Mouse (Mus musculus) embryonic facial prominence, embryonic 12.5 days (tissue): ENCODE data around the gene Sgms2. TPM values are rescaled to one million over a fixed set of nuclear protein-coding genes. Genes with fewer than 3 reads are reported as not detected.
"Not testable (repeated sequence)": the region's sequence is repeated elsewhere in the genome, so short reads cannot be mapped to it uniquely, and the experiment has no call there.

Experiments
- ATAC-seq: fragments of 200-750 bp; cut with Nextera tagmentation; 2 replicates; pipeline ENCODE4 v1.8.0; 2017; ENCODE audit not compliant: insufficient number of reproducible peaks, insufficient read depth, low FRiP score, low TSS enrichment
- H3K27ac ChIP-seq: fragments of 300-500 bp; sonication (generic); 2 replicates; pipeline ENCODE4 v1.5.1; 2016; ENCODE audit warnings: mild to moderate bottlenecking
- H3K27me3 ChIP-seq: fragments of 300-500 bp; sonication (generic); 2 replicates; pipeline ENCODE4 v1.6.1; 2016; ENCODE audit warnings: mild to moderate bottlenecking, moderate library complexity
- H3K36me3 ChIP-seq: fragments of 300-500 bp; sonication (generic); 2 replicates; pipeline ENCODE4 v1.6.1; 2016; ENCODE audit warnings: mild to moderate bottlenecking
- H3K4me1 ChIP-seq: fragments of 300-500 bp; sonication (generic); 2 replicates; pipeline ENCODE4 v1.6.1; 2016
- H3K4me2 ChIP-seq: fragments of 300-500 bp; sonication (generic); replicated peaks from 2 replicates; pipeline ENCODE4 v1.6.1; 2016; ENCODE audit warnings: mild to moderate bottlenecking, moderate library complexity
- H3K4me3 ChIP-seq: fragments of 300-500 bp; sonication (generic); 2 replicates; pipeline ENCODE4 v1.5.1; 2016; ENCODE audit warnings: mild to moderate bottlenecking
- H3K9ac ChIP-seq: fragments of 300-500 bp; sonication (generic); 2 replicates; pipeline ENCODE4 v1.6.1; 2016; ENCODE audit warnings: mild to moderate bottlenecking, moderate library complexity
- H3K9me3 ChIP-seq: fragments of 300-500 bp; sonication (generic); 2 replicates; pipeline ENCODE4 v1.6.1; 2016; ENCODE audit warnings: mild to moderate bottlenecking, moderate library complexity
- WGBS: fragments of 180-500 bp; shearing (Covaris S2); methylation state at CpG from one replicate; pipeline ENCODE4 v1.1.7; 2016; 5-methylcytosine and 5-hydroxymethylcytosine counted together
- polyA plus RNA-seq: library from polyadenylated mRNA; unstranded; fragments of >200 nt; fragmentation: Nextera tagmentation; extraction: Ambion mirVana; gene quantifications from 2 replicates; pipeline ENCODE4 v1.2.1, GENCODE M21; 2016

Gene Sgms2
- polyA plus RNA-seq, 1 experiment from 2014 or later = 3.2 TPM

DNA sequence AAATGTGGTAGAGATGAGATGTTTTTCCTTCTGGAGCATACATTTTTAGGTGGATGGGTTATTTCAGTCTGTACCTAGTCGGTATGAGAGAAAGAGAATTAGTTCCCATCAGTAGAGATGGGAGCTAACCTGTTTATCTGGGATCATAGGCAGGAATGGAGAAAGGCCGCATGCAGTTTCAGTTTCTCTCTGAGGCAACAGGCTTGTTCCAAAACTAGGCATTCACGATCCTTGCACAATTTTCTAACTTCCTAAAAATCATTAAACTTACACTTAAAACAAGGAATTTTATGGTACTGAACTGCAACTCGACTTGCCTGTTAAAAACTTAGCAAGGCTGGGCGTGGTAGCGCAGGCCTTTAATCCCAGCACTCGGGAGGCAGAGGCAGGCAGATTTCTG lies 140.7 kb downstream of the Sgms2 start:
- H3K9ac ChIP-seq = no peak overlapping the region
- no peaks in the 10 kb centered on the region for H3K27me3 ChIP-seq
- no peaks in the 10 kb centered on the region for H3K9me3 ChIP-seq
- H3K4me2 ChIP-seq = no peak overlapping the region
- no peaks in the 10 kb centered on the region for H3K4me1 ChIP-seq
- H3K36me3 ChIP-seq = no peaks in the 10 kb centered on the region
- H3K27ac ChIP-seq = no peak overlapping the region
- H3K4me3 ChIP-seq = no peak overlapping the region
- no peak for ATAC-seq
- 91% methylated on average over 7 of the region's 7 CpGs for WGBS

DNA sequence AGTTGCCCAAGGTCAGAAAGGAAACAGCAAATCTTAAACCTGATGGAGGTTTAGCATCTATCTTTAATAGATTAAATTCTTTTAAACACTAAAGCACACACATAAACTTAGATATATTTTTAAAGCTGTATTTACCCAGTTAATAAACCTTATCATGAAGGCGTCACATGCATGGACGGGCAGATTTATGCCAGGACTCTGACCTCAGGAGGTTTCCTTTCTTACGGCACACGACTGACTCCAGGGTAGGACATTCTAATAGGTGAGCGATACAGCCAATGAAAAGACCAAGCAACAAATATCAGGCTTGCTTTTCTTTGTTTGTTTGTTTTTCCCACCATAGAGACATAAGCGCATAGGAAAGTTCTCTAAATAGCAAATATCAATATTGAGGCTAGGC lies 142.2 kb downstream of the Sgms2 start:
- Histone ChIP-seq H3K4me1 (no peaks in the 10 kb centered on the region), H3K9me3 (no peaks in the 10 kb centered on the region), H3K27me3 (no peaks in the 10 kb centered on the region), H3K9ac (no peak overlapping the region), H3K4me2 (no peak overlapping the region), H3K27ac (no peak overlapping the region), H3K36me3 (no peaks in the 10 kb centered on the region), H3K4me3 (no peak overlapping the region)
- WGBS = 82% methylated on average over 6 of the region's 6 CpGs
- no peak for ATAC-seq

DNA sequence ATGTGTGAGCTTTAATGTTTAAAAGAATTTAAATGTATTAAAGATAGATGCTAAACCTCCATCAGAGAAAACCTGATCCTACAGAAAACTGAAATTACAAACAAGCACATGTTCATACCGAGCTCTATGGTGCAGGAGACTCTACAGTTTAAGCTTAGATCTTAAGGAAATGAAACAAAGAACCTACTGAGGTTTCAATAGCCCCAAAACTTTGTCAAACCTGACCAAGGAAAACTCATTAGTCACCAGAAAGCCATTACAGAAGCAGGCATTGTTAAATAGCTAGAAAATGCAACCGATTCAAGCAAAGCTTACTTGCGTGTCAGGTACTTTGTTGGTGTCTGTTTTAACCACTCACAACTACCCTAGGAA lies 142.6 kb downstream of the Sgms2 start:
- Histone ChIP-seq H3K9ac (no peak overlapping the region), H3K27ac (no peak overlapping the region), H3K36me3 (no peaks in the 10 kb centered on the region), H3K9me3 (no peaks in the 10 kb centered on the region), H3K4me3 (no peak overlapping the region), H3K4me1 (no peaks in the 10 kb centered on the region), H3K27me3 (no peaks in the 10 kb centered on the region), H3K4me2 (no peak overlapping the region)
- ATAC-seq = no peak
- WGBS = 58% methylated on average over 3 of the region's 3 CpGs

DNA sequence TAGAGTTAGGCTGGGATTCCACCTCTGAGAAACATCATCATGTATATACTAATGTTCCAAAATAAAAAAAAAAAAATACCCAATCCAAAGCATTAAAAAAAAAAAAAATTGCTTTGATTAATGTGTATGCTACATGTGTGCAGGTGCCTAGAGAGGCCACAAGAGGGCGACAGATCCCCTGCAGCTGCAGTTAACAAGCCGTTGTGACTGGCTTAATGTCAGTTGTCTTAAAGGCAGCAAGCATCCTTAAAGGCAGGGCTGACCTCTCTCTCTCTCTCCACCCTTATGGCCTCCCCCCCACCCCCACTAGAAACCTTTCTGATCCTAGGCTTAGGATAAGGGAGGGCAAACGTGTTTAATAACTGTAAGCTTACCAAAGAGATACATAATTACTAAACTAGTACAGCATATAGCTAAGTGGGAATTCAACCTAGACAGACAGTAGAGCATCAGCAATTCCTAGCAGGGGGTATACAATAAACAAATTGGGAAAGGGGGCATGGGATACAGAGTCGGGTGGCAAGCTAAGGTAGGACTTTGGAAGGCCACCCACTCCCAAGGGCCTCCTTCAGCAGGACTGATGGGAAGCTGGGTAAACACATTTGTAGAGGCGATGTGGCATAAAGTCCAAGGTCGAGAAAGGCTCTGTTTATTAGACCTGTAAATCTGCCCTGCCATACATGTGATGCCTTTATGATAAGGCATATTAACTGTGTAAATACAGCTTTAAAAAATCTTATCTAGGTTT lies 143.2 kb downstream of the Sgms2 start:
- no peaks in the 10 kb centered on the region for H3K27me3 ChIP-seq
- no peak overlapping the region for H3K27ac ChIP-seq
- no peaks in the 10 kb centered on the region for H3K36me3 ChIP-seq
- H3K4me1 ChIP-seq = no peaks in the 10 kb centered on the region
- no peak overlapping the region for H3K4me3 ChIP-seq
- H3K4me2 ChIP-seq = no peak overlapping the region
- no peaks in the 10 kb centered on the region for H3K9me3 ChIP-seq
- H3K9ac ChIP-seq = no peak overlapping the region
- ATAC-seq = no peak
- 52% methylated on average over 6 of the region's 6 CpGs for WGBS

DNA sequence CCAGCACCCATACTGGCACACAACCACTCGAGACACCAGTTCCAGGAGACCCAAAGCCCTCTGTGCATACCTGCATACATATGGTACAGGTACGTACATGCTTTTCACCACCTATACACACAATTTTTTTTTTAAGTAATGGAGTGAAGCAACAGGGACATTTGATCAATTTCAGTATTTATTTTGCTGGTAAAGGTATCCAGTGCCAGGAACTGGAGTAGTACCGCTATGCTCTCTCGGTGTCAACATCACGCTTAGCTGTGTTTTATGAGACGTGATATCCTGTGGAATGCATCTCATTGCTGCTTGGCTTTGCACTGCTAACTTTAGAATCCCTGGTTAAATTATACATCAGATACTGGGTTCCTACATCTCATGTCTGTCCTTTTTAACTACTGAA lies 145.3 kb downstream of the Sgms2 start:
- no peak for ATAC-seq
- H3K4me2 ChIP-seq = no peak overlapping the region
- H3K4me1 ChIP-seq = no peaks in the 10 kb centered on the region
- 91% methylated on average over 6 of the region's 6 CpGs for WGBS
- no peak overlapping the region for H3K27ac ChIP-seq
- no peak overlapping the region for H3K9ac ChIP-seq
- H3K36me3 ChIP-seq = no peaks in the 10 kb centered on the region
- no peaks in the 10 kb centered on the region for H3K9me3 ChIP-seq
- no peak overlapping the region for H3K4me3 ChIP-seq
- H3K27me3 ChIP-seq = no peaks in the 10 kb centered on the region

DNA sequence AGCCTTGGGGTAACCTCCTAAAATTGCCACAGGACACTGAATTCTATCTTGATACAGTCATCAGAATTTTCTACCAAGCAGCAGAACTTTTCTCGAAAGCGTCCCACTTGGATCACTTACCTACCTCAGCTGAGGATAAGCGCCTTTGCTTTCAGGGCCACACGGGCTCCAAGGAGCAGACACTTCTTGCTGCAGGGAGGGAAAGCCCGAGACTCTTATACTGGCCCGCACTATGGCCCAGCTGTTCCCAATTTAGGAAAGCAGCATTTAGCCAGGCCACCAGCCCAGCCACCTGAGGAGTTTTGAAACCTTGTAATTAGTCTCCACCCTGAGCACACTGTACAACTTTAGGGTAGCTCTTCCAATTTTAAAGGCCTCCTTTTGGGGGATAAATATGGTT lies 147.9 kb downstream of the Sgms2 start:
- H3K9ac ChIP-seq = no peak overlapping the region
- H3K9me3 ChIP-seq = no peaks in the 10 kb centered on the region
- no peak overlapping the region for H3K4me3 ChIP-seq
- no peak overlapping the region for H3K4me2 ChIP-seq
- 30% methylated on average over 6 of the region's 6 CpGs for WGBS
- no peaks in the 10 kb centered on the region for H3K27me3 ChIP-seq
- H3K4me1 ChIP-seq = no peaks in the 10 kb centered on the region
- ATAC-seq = no peak
- H3K27ac ChIP-seq = no peak overlapping the region
- no peaks in the 10 kb centered on the region for H3K36me3 ChIP-seq

DNA sequence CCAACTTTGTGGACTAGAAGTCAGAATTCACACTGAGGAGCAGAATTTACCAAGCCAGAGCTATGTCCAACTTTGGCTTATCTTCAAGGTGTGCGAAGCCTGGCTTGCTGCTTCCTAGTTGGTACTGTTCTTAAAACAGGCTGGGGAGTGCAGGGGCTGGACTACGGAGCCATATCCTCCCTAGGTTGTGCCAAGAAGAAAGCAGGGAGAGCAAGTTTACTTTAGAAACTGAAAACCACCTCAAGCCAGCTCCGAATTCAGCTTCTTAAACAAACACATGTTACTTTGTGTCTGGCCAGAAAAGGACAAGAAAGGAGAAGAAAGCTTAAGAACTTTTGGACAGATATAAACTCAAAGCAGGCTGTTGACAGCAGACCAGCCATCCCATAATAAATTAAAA lies 150.3 kb downstream of the Sgms2 start:
- no peaks in the 10 kb centered on the region for H3K4me1 ChIP-seq
- H3K9me3 ChIP-seq = no peaks in the 10 kb centered on the region
- H3K9ac ChIP-seq = no peak overlapping the region
- WGBS = 67% methylated on average over 3 of the region's 3 CpGs
- ATAC-seq = no peak
- H3K4me2 ChIP-seq = no peak overlapping the region
- no peaks in the 10 kb centered on the region for H3K27me3 ChIP-seq
- H3K36me3 ChIP-seq = no peaks in the 10 kb centered on the region
- H3K27ac ChIP-seq = no peak overlapping the region
- H3K4me3 ChIP-seq = no peak overlapping the region

DNA sequence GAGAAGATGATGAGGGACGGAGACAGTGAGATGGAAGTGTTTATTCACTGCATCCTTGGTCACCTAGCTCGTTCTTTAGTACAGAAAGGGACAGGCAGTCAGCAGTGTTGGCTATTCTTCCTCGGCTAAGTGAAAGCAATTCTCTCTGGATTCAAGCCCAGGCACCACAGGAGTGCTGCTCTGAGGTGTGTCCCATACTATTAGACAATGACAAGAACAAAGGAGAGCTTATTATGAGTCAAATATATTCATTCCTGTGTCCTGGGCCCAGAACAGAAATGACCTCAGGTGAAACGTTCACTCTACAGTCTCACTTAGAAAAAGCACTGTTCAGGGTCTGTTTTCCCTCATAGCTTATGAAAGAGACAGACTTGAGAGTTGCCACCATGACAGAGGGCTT lies 151.9 kb downstream of the Sgms2 start:
- ATAC-seq = no peak
- peaks cover 11% of the 10 kb centered on the region for H3K4me1 ChIP-seq
- H3K4me2 ChIP-seq = no peak overlapping the region
- H3K27me3 ChIP-seq = no peaks in the 10 kb centered on the region
- no peak overlapping the region for H3K27ac ChIP-seq
- no peaks in the 10 kb centered on the region for H3K9me3 ChIP-seq
- H3K36me3 ChIP-seq = no peaks in the 10 kb centered on the region
- 79% methylated on average over 4 of the region's 4 CpGs for WGBS
- H3K4me3 ChIP-seq = no peak overlapping the region
- no peak overlapping the region for H3K9ac ChIP-seq

DNA sequence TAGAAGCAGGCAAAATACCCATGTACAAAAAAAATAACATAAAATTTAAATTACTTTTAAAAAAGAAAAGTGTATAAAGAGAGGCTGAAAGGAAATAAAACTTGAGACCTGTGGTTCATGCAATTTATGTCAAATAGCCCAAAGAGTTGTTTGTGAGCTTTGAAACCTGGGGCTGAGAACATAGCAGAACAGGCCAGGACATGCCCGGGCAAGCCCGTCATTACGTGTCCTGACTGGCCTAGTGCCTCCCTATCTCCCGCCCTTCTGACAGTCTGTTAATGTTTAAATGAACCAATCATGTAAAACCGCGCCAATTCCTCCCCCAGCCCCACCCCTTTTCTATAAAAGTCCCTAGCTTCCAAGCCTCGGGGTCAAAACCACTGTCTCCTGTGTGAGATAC lies 153.5 kb downstream of the Sgms2 start:
- not testable (repeated sequence) for ATAC-seq, H3K36me3 ChIP-seq, H3K9me3 ChIP-seq, H3K9ac ChIP-seq, H3K27ac ChIP-seq, H3K4me3 ChIP-seq, H3K4me2 ChIP-seq, H3K27me3 ChIP-seq
- peaks cover 21% of the 10 kb centered on the region for H3K4me1 ChIP-seq
- WGBS = 98% methylated on average over 5 of the region's 7 CpGs

DNA sequence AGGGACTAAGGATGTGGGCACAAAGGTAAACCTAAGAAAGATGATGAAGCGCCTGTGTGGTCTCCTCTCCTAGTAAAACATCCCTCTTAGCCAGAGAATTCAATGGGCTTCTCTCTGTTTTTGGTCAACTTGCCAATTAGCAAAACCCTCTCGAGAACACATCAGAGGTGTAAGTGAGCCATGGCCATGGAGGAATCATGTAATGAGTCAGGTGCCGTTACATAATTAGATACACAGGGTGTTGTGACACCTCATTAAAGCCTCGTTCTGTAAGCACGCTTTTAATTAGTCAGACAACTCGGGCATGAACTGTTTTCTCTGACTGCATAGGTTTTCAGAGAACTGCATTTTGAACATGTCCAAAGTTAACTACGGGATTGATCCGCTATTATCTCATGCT lies 154.6 kb downstream of the Sgms2 start:
- no peak overlapping the region for H3K4me3 ChIP-seq
- H3K27me3 ChIP-seq = no peaks in the 10 kb centered on the region
- H3K36me3 ChIP-seq = no peaks in the 10 kb centered on the region
- H3K4me1 ChIP-seq = peaks cover 21% of the 10 kb centered on the region
- no peak overlapping the region for H3K9ac ChIP-seq
- H3K9me3 ChIP-seq = no peaks in the 10 kb centered on the region
- no peak for ATAC-seq
- H3K27ac ChIP-seq = no peak overlapping the region
- 84% methylated on average over 8 of the region's 8 CpGs for WGBS
- no peak overlapping the region for H3K4me2 ChIP-seq

DNA sequence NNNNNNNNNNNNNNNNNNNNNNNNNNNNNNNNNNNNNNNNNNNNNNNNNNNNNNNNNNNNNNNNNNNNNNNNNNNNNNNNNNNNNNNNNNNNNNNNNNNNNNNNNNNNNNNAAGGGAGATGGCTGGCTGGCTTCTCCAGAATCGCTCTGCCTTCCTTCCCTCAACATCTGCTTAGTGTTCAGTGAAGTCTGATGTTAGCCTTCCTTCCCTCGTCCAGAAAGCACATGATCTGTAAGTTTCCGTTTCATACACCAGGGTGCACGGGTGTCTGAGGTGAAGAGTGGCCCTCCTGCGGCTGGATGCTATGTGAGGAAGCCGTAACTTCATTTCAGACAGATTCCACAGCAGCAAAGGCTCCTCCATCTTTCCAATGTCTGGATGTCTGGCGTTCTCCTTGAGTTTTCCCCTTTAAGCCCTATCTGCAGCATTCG lies 156.1 kb downstream of the Sgms2 start:
- Histone ChIP-seq H3K27ac (no peak overlapping the region), H3K4me1 (peaks cover 21% of the 10 kb centered on the region), H3K9me3 (no peaks in the 10 kb centered on the region), H3K9ac (no peak overlapping the region), H3K36me3 (no peaks in the 10 kb centered on the region), H3K4me3 (no peak overlapping the region), H3K4me2 (peak overlapping the region; percentile 40), H3K27me3 (no peaks in the 10 kb centered on the region)
- WGBS = 51% methylated on average over 8 of the region's 8 CpGs
- no peak for ATAC-seq

DNA sequence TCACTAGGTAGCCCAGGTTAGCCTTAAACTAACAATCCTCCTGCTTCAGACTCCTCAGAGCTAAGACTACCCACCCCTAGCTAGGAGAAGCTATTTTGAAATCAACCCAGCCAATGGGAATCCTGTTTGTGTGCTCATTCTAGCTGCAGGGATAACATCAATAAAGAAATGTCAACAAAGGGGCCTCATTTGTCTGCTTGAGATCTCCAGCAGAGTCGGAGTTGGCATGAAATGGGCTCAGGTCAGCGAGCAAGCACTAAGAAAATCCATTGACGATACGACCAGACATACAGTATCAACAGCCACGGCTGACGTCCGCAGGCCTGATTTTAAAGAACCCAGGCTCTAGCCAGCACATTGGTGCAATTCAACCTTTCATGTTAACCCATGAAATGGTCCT lies 164.0 kb downstream of the Sgms2 start:
- H3K36me3 ChIP-seq = no peaks in the 10 kb centered on the region
- H3K27ac ChIP-seq = no peak overlapping the region
- no peak overlapping the region for H3K4me2 ChIP-seq
- no peaks in the 10 kb centered on the region for H3K27me3 ChIP-seq
- no peak overlapping the region for H3K4me3 ChIP-seq
- WGBS = 78% methylated on average over 7 of the region's 7 CpGs
- no peaks in the 10 kb centered on the region for H3K9me3 ChIP-seq
- no peaks in the 10 kb centered on the region for H3K4me1 ChIP-seq
- no peak for ATAC-seq
- H3K9ac ChIP-seq = no peak overlapping the region

DNA sequence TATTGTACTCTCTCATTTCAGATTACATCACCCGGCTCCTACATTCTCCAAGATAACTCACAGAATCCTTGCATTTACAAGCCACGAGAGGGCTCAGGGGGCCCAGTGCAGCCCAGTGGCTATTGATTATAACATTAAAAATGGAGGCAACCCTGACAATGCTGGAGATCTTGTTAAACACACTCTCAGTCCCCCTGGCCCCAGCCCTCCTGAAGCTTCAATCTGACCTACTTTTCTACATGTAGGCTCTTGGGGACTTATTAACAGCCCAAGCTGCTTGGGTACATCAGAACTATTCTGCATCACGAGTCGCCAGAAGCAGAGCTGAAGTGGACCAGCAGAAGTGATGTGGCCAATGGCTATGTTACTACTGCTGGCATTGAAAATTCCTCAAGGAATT lies 164.6 kb downstream of the Sgms2 start:
- Histone ChIP-seq H3K9ac (no peak overlapping the region), H3K9me3 (no peaks in the 10 kb centered on the region), H3K4me3 (no peak overlapping the region), H3K27ac (no peak overlapping the region), H3K36me3 (no peaks in the 10 kb centered on the region), H3K27me3 (no peaks in the 10 kb centered on the region), H3K4me1 (no peaks in the 10 kb centered on the region), H3K4me2 (no peak overlapping the region)
- 82% methylated on average over 4 of the region's 4 CpGs for WGBS
- no peak for ATAC-seq
